In genomic region chr4:119107867-119108266, GRCm38 (mm10) we compare ENCODE assay signal across 7 mouse cellular contexts. TPM values are rescaled to one million over a fixed set of nuclear protein-coding genes. Genes with fewer than 3 reads are reported as not detected.
A peak's percentile ranks its signal among the peaks of the same experiment; 100 is the strongest.
DNase-seq lines count a peak whose midpoint lies in the region; ATAC-seq and TF ChIP-seq lines count a peak whose summit lies in the region.

No protein-coding gene starts in this region.

- H3K4me2 ChIP-seq in lung, embryonic 14.5 days: peak overlapping the region; percentile 81
- peak overlapping the region; percentile 69 for H3K4me2 ChIP-seq in forebrain, embryonic 13.5 days

- no peaks in the 10 kb centered on the region for H3K27me3 ChIP-seq in lung, embryonic 14.5 days (ENCODE audit: insufficient read depth, low read length)
- H3K27me3 ChIP-seq in forebrain, embryonic 13.5 days: no peaks in the 10 kb centered on the region
- no peaks in the 10 kb centered on the region for H3K27me3 ChIP-seq in limb, embryonic 10.5 days (ENCODE audit: low read depth, poor library complexity, severe bottlenecking)
- no peaks in the 10 kb centered on the region for H3K27me3 ChIP-seq in small intestine, adult 2 months (ENCODE audit: control insufficient read depth, insufficient read depth, low read length)

- no peaks in the 10 kb centered on the region for H3K9me3 ChIP-seq in lung, embryonic 14.5 days (ENCODE audit: low read depth, low read length)
- no peaks in the 10 kb centered on the region for H3K9me3 ChIP-seq in forebrain, embryonic 13.5 days (replicated peaks)
- no peaks in the 10 kb centered on the region for H3K9me3 ChIP-seq in limb, embryonic 10.5 days (replicated peaks)

- 83% methylated on average over 2 of the region's 2 CpGs for WGBS in lung, embryonic 14.5 days
- WGBS in forebrain, embryonic 13.5 days: 67% methylated on average over 2 of the region's 2 CpGs
- WGBS in limb, embryonic 10.5 days: 82% methylated on average over 2 of the region's 2 CpGs
- WGBS in small intestine, adult 2 months: 28% methylated on average over 2 of the region's 2 CpGs

- TF ChIP-seq CTCF in lung, embryonic 14.5 days (IDR thresholded peaks at IDR 0.05; ENCODE audit: low read depth): no peak
- no peak for TF ChIP-seq CTCF in small intestine, adult 2 months (IDR thresholded peaks at IDR 0.05; ENCODE audit: extremely low read depth, insufficient read length, insufficient replicate concordance, low read depth, low read length)

- peak overlapping the region; percentile 81 for H3K4me3 ChIP-seq in lung, embryonic 14.5 days (ENCODE audit: low read depth, low read length)
- peak overlapping the region; percentile 73 for H3K4me3 ChIP-seq in forebrain, embryonic 13.5 days
- H3K4me3 ChIP-seq in limb, embryonic 10.5 days: peak overlapping the region; percentile 76
- peak overlapping the region; percentile 68; the same call in 1 of the 2 replicates for H3K4me3 ChIP-seq in small intestine, adult 2 months (ENCODE audit: low read depth, low read length)

- no peak overlapping the region for H3K9ac ChIP-seq in lung, embryonic 14.5 days
- H3K9ac ChIP-seq in forebrain, embryonic 13.5 days: no peak overlapping the region

- peak overlapping the region; percentile 100 for H3K27ac ChIP-seq in lung, embryonic 14.5 days (ENCODE audit: low read depth)
- no peak overlapping the region; the same call in 1 of the 2 replicates for H3K27ac ChIP-seq in forebrain, embryonic 13.5 days
- peak overlapping the region; percentile 94 for H3K27ac ChIP-seq in limb, embryonic 10.5 days
- H3K27ac ChIP-seq in small intestine, adult 2 months (ENCODE audit: insufficient read depth, low read depth, low read length): no peak overlapping the region

- DNase-seq in lung, embryonic 14.5 days: no peak
- DNase-seq in lung, adult 18-20 months: no peak
- DNase-seq in limb, embryonic 10.5 days (ENCODE audit: low spot score): no peak
- no peak for DNase-seq in Muller cell, postnatal 12 days (ENCODE audit: inconsistent ontology term)
- no peak for DNase-seq in testis, postnatal 14 days (ENCODE audit: low spot score)

- H3K36me3 ChIP-seq in lung, embryonic 14.5 days (ENCODE audit: insufficient read depth): peaks cover 6% of the 10 kb centered on the region; the same call in 1 of the 2 replicates
- peaks cover 9% of the 10 kb centered on the region; the same call in 1 of the 2 replicates for H3K36me3 ChIP-seq in forebrain, embryonic 13.5 days (ENCODE audit: poor library complexity, severe bottlenecking)
- peaks cover 15% of the 10 kb centered on the region for H3K36me3 ChIP-seq in limb, embryonic 10.5 days
- no peaks in the 10 kb centered on the region for H3K36me3 ChIP-seq in small intestine, adult 2 months (ENCODE audit: control insufficient read depth, insufficient read depth, low read length)

- peaks cover 10% of the 10 kb centered on the region; the same call in 1 of the 2 replicates for H3K4me1 ChIP-seq in lung, embryonic 14.5 days (ENCODE audit: insufficient read depth)
- peaks cover 59% of the 10 kb centered on the region for H3K4me1 ChIP-seq in forebrain, embryonic 13.5 days
- peaks cover 60% of the 10 kb centered on the region for H3K4me1 ChIP-seq in limb, embryonic 10.5 days
- peaks cover 12% of the 10 kb centered on the region; the same call in 1 of the 2 replicates for H3K4me1 ChIP-seq in small intestine, adult 2 months (ENCODE audit: control insufficient read depth, insufficient read depth, insufficient read length, low read length)

- no peak for ATAC-seq in lung, embryonic 14.5 days (ENCODE audit: insufficient read depth)
- no peak for ATAC-seq in forebrain, embryonic 13.5 days

- TF ChIP-seq POLR2A in small intestine, adult 2 months (IDR thresholded peaks at IDR 0.05; ENCODE audit: low read depth, low read length): no peak

RNA-seq across cellular contexts. Expression of gene Slc2a1, which starts 0.6 kb away (rescaled TPM):
- polyA plus RNA-seq in lung, embryonic 14.5 days (2014; fragmentation: Nextera tagmentation; extraction: Ambion mirVana): 70.7 and 83.1 TPM in 2 replicates
- 95.4 and 96.2 TPM in 2 replicates for polyA plus RNA-seq in forebrain, embryonic 13.5 days (2015; fragmentation: Nextera tagmentation; extraction: Ambion mirVana)
- polyA plus RNA-seq in limb, embryonic 10.5 days (2016; fragmentation: Nextera tagmentation; extraction: Ambion mirVana): 110 and 139 TPM in 2 replicates
- 20.1 and 24.1 TPM in 2 replicates for polyA plus RNA-seq in small intestine, adult 2 months (2012; rRNA removed)

Comparison
In these comparisons a context has a peak if more than half of its experiments do, and no peak if none do; other contexts are left out.
1. H3K27ac ChIP-seq: peak in lung, embryonic 14.5 days (single experiment) and limb, embryonic 10.5 days (single experiment); none in forebrain, embryonic 13.5 days (single experiment) and small intestine, adult 2 months (single experiment).
2. Peak in every context shown above with its lines, with median percentiles within 50 percentile points of each other: H3K4me3 ChIP-seq.